Mouse (Mus musculus) CH12.LX (cell line): ENCODE data around the gene Pkn1. TPM values are rescaled to one million over a fixed set of nuclear protein-coding genes. Genes with fewer than 3 reads are reported as not detected.

Experiments used
- DNase-seq: peaks from one replicate; pipeline ENCODE4 v3.0.0-alpha.2; 2013; ENCODE audit errors: extremely low read depth
- H3K27ac ChIP-seq: 2 replicates; pipeline ENCODE4 v1.5.1; 2012; ENCODE audit warnings: low read depth, mild to moderate bottlenecking, control low read depth, moderate library complexity; ENCODE audit not compliant: insufficient read depth
- H3K27me3 ChIP-seq: replicated peaks from 2 replicates; pipeline ENCODE3; 2012; ENCODE audit warnings: inconsistent platforms
- H3K36me3 ChIP-seq, 2 experiments: replicated peaks in 1 of 2; 2 replicates each; pipeline versions ENCODE3 to v1.6.1; 2012; ENCODE audit warnings: inconsistent platforms in 1 of 2, low read length in 1 of 2, mild to moderate bottlenecking in 1 of 2, mixed read lengths in 1 of 2, moderate library complexity in 1 of 2; ENCODE audit not compliant: control insufficient read depth in 1 of 2, insufficient read depth in 1 of 2
- H3K4me1 ChIP-seq, 2 experiments: 2 replicates each; pipeline ENCODE4 v1.6.1; 2012; ENCODE audit warnings: inconsistent platforms in 1 of 2, moderate library complexity in 1 of 2; ENCODE audit not compliant: insufficient read depth in 2 of 2, control insufficient read depth in 1 of 2
- H3K4me2 ChIP-seq: 2 replicates; pipeline ENCODE4 v1.6.1; 2012; ENCODE audit warnings: low read depth, mild to moderate bottlenecking, control low read depth; ENCODE audit not compliant: poor library complexity, insufficient read depth, severe bottlenecking
- H3K4me3 ChIP-seq, 3 experiments: fragments of 150-350 bp in 1 of 3; sonication (generic) in 1 of 3; replicated peaks in 1 of 3; 2 replicates each; pipeline versions ENCODE3 to v1.5.1; 2011 to 2012; ENCODE audit warnings: low read depth in 2 of 3, low read length in 2 of 3, mild to moderate bottlenecking in 2 of 3, moderate library complexity in 2 of 3, control low read depth in 1 of 3, improper control_type of control experiment in 1 of 3, inconsistent platforms in 1 of 3, mixed read lengths in 1 of 3; ENCODE audit not compliant: poor library complexity in 1 of 3
- H3K79me2 ChIP-seq: replicated peaks from 2 replicates; pipeline ENCODE4 v1.6.1; 2012; ENCODE audit warnings: mild to moderate bottlenecking, moderate library complexity; ENCODE audit not compliant: control insufficient read depth, poor library complexity, insufficient read depth, severe bottlenecking; ENCODE audit errors: extremely low read depth
- H3K9ac ChIP-seq: 2 replicates; pipeline ENCODE4 v1.6.1; 2012; ENCODE audit warnings: low read depth, mild to moderate bottlenecking, control low read depth, moderate library complexity; ENCODE audit not compliant: insufficient read depth
- H3K9me3 ChIP-seq: replicated peaks from 2 replicates; pipeline ENCODE3; 2012; ENCODE audit warnings: low read length, inconsistent platforms, mixed read lengths
- CTCF ChIP-seq, 2 experiments: IDR thresholded peaks in 1 of 2; conservative IDR thresholded peaks in 1 of 2; 2 replicates each; pipeline ENCODE4 v1.5.1; 2011 to 2012; ENCODE audit warnings: low read depth in 2 of 2, low read length in 2 of 2, improper control_type of control experiment in 1 of 2, inconsistent platforms in 1 of 2, mild to moderate bottlenecking in 1 of 2, moderate library complexity in 1 of 2
- EP300 ChIP-seq: IDR thresholded peaks from 2 replicates; pipeline ENCODE4 v1.6.1; 2011; ENCODE audit warnings: low read length, improper control_type of control experiment
- ETS1 ChIP-seq: conservative IDR thresholded peaks from 2 replicates; pipeline ENCODE4 v1.6.1; 2012; ENCODE audit warnings: low read depth, mild to moderate bottlenecking, inconsistent platforms, low read length, improper control_type of control experiment, moderate library complexity
- GABPA ChIP-seq: IDR thresholded peaks from 2 replicates; pipeline ENCODE4 v1.6.1; 2012; ENCODE audit warnings: low read depth, low read length, improper control_type of control experiment, inconsistent platforms; ENCODE audit not compliant: insufficient replicate concordance
- IRF4 ChIP-seq: IDR thresholded peaks from 2 replicates; pipeline ENCODE4 v1.6.1; 2014; ENCODE audit warnings: low read depth, mild to moderate bottlenecking, inconsistent platforms, low read length, improper control_type of control experiment
- JUN ChIP-seq: IDR thresholded peaks from 2 replicates; pipeline ENCODE4 v1.6.1; 2011; ENCODE audit warnings: low read depth, mild to moderate bottlenecking, low read length, improper control_type of control experiment, moderate library complexity; ENCODE audit not compliant: insufficient read depth
- JUND ChIP-seq: conservative IDR thresholded peaks from 2 replicates; pipeline ENCODE4 v1.6.1; 2011; ENCODE audit warnings: low read depth, low read length, improper control_type of control experiment
- MAFK ChIP-seq: IDR thresholded peaks from 2 replicates; pipeline ENCODE4 v1.6.1; 2011; ENCODE audit warnings: low read length, improper control_type of control experiment; ENCODE audit not compliant: insufficient replicate concordance
- MAX ChIP-seq: IDR thresholded peaks from 2 replicates; pipeline ENCODE4 v1.6.1; 2011; ENCODE audit warnings: low read length, improper control_type of control experiment
- MAZ ChIP-seq: IDR thresholded peaks from 2 replicates; pipeline ENCODE4 v1.6.1; 2012; ENCODE audit warnings: low read depth, mild to moderate bottlenecking, inconsistent platforms, low read length, improper control_type of control experiment, moderate library complexity
- MEF2A ChIP-seq: IDR thresholded peaks from 2 replicates; pipeline ENCODE4 v1.6.1; 2014; ENCODE audit warnings: low read depth, mild to moderate bottlenecking, inconsistent platforms, low read length, improper control_type of control experiment, borderline replicate concordance
- MXI1 ChIP-seq: IDR thresholded peaks from 2 replicates; pipeline ENCODE4 v1.6.1; 2011; ENCODE audit warnings: mild to moderate bottlenecking, low read depth, low read length, improper control_type of control experiment
- MYC ChIP-seq: IDR thresholded peaks from 2 replicates; pipeline ENCODE4 v1.6.1; 2011; ENCODE audit warnings: low read depth, mild to moderate bottlenecking, improper control_type of control experiment, low read length
- POLR2A ChIP-seq: IDR thresholded peaks from 2 replicates; pipeline ENCODE4 v1.6.1; 2011; ENCODE audit warnings: low read depth, mild to moderate bottlenecking, improper control_type of control experiment, low read length
- POLR2AphosphoS2 ChIP-seq: IDR thresholded peaks from 2 replicates; pipeline ENCODE4 v1.6.1; 2011; ENCODE audit warnings: low read depth, low read length, improper control_type of control experiment
- RAD21 ChIP-seq: IDR thresholded peaks from 2 replicates; pipeline ENCODE4 v1.6.1; 2011; ENCODE audit warnings: low read depth, mild to moderate bottlenecking, low read length, improper control_type of control experiment, moderate library complexity
- SMC3 ChIP-seq: IDR thresholded peaks from 2 replicates; pipeline ENCODE4 v1.6.1; 2011; ENCODE audit warnings: low read depth, low read length, improper control_type of control experiment
- UBTF ChIP-seq: IDR thresholded peaks from 2 replicates; pipeline ENCODE4 v1.6.1; 2012; ENCODE audit warnings: low read depth, mild to moderate bottlenecking, inconsistent platforms, low read length, improper control_type of control experiment, moderate library complexity
- USF1 ChIP-seq: IDR thresholded peaks from 2 replicates; pipeline ENCODE4 v1.6.1; 2014; ENCODE audit warnings: low read depth, mild to moderate bottlenecking, inconsistent platforms, low read length, improper control_type of control experiment
- ZKSCAN1 ChIP-seq: IDR thresholded peaks from 2 replicates; pipeline ENCODE4 v1.6.1; 2012; ENCODE audit warnings: low read depth, inconsistent platforms, low read length, improper control_type of control experiment, borderline replicate concordance
- ZMIZ1 ChIP-seq: IDR thresholded peaks from 2 replicates; pipeline ENCODE4 v1.6.1; 2012; ENCODE audit warnings: low read depth, mild to moderate bottlenecking, inconsistent platforms, low read length, improper control_type of control experiment
- ZNF384 ChIP-seq: IDR thresholded peaks from 2 replicates; pipeline ENCODE4 v1.6.1; 2012; ENCODE audit warnings: low read depth, low read length, improper control_type of control experiment, inconsistent platforms
- dilution Hi-C: fragments of 300-500 bp; cut with MboI; formaldehyde crosslinking; loops from 2 replicates; pipeline ENCODE4 v1.14.3; 2020; ENCODE audit warnings: low sequenced_read_pairs; ENCODE audit not compliant: extremely low pct_unique_long_range_greater_than_20kb, extremely low pct_ligation_motif_present
- in situ Hi-C: fragments of 300-500 bp; cut with MboI; formaldehyde crosslinking; loops from 3 replicates; pipeline ENCODE4 v1.14.3; 2019; ENCODE audit warnings: low sequenced_read_pairs, low pct_ligation_motif_present, low pct_unique_long_range_greater_than_20kb, mixed read lengths
- polyA plus RNA-seq: library from polyadenylated mRNA; unstranded; fragments of >175 nt; gene quantifications from 2 replicates; pipeline ENCODE4 v1.2.1, GENCODE M21; 2012; ENCODE audit warnings: low read depth; ENCODE audit not compliant: insufficient read length
- total RNA-seq, 2 experiments: library from RNA; depleted of rRNA; stranded (reverse); fragments of 300-350 nt in 1 of 2; fragments of >200 nt in 1 of 2; gene quantifications; 2 replicates each; pipeline ENCODE4 v1.2.3; 2012 to 2014

The Pkn1 gene
- total and polyA plus RNA-seq, 3 experiments = 33.5 to 58.8 (median 47.8) TPM

- Histone ChIP-seq H3K4me3 (no peak overlapping the region), H3K4me2 (peak overlapping the region; percentile 71), H3K4me1 (peaks cover 11 to 50% of the 10 kb centered on the region in 2 experiments), H3K9ac (no peak overlapping the region; the same call in 1 of the 2 replicates), H3K9me3 (peaks cover 19% of the 10 kb centered on the region), H3K27ac (peak overlapping the region; percentile 33), H3K36me3 (peaks cover 2 to 5% of the 10 kb centered on the region in 2 experiments), H3K27me3 (no peaks in the 10 kb centered on the region), H3K79me2 (peaks cover 13% of the 10 kb centered on the region)
- DNase-seq = peak; percentile 68
- in situ Hi-C loops = loop anchor here (5.0 kb wide), 1 partner anchor 159 kb away; no protein-coding TSS in a partner anchor
- dilution Hi-C loops = no loop called here
- TF ChIP-seq MXI1 = no peak
- no peak for TF ChIP-seq SMC3
- no peak for TF ChIP-seq POLR2AphosphoS2
- peak; percentile 41; the same call in 1 of the 2 replicates for TF ChIP-seq IRF4
- peak; percentile 59; the same call in 1 of the 2 replicates for TF ChIP-seq EP300
- no peak for TF ChIP-seq MEF2A
- TF ChIP-seq GABPA = no peak
- TF ChIP-seq ETS1 = peak; percentile 2
- 0 out of 2 replicates have a peak, but pooled peaks have one; percentile 27 for TF ChIP-seq POLR2A
- TF ChIP-seq ZMIZ1 = no peak
Measured at GRCm38 (mm10) chr8:83737852-83738562, 39.0 kb upstream of the Pkn1 start.

GRCm38 (mm10) chr8:83737346-83737745, 38.4 kb upstream of the Pkn1 start:
- Histone ChIP-seq H3K9me3 (peaks cover 20% of the 10 kb centered on the region), H3K9ac (no peak overlapping the region), H3K79me2 (peaks cover 13% of the 10 kb centered on the region), H3K27me3 (no peaks in the 10 kb centered on the region), H3K4me1 (peaks cover 11 to 46% of the 10 kb centered on the region in 2 experiments)
- in situ Hi-C loops = loop anchor here (5.0 kb wide), 1 partner anchor 160 kb away; no protein-coding TSS in a partner anchor
- TF ChIP-seq CTCF (conservative IDR thresholded peaks at IDR 0.05 in 1 of 2, IDR thresholded peaks at IDR 0.05 in 1 of 2; ENCODE audit: low read depth in 2 of 2, low read length in 2 of 2) (peak; percentile 28 to 35), EP300 (no peak)
- TF ChIP-seq, all 38 proteins: peak for 1
- H3K36me3 ChIP-seq = peaks cover 2 to 8% of the 10 kb centered on the region in 2 experiments
- DNase-seq = no peak
- no peak overlapping the region for H3K27ac ChIP-seq
- no peak overlapping the region for H3K4me2 ChIP-seq
- dilution Hi-C loops = no loop called here
- no peak overlapping the region for H3K4me3 ChIP-seq

GRCm38 (mm10) chr8:83736681-83737080, 37.7 kb upstream of the Pkn1 start:
- H3K4me2 ChIP-seq = no peak overlapping the region
- no peak overlapping the region for H3K27ac ChIP-seq
- H3K79me2 ChIP-seq = peaks cover 13% of the 10 kb centered on the region
- in situ Hi-C loops (loop anchor here (5.0 kb wide), 1 partner anchor 161 kb away; no protein-coding TSS in a partner anchor), dilution Hi-C loops (no loop called here)
- peaks cover 5 to 15% of the 10 kb centered on the region in 2 experiments for H3K36me3 ChIP-seq
- peaks cover 26% of the 10 kb centered on the region for H3K9me3 ChIP-seq
- H3K4me3 ChIP-seq = no peak overlapping the region
- peaks cover 11 to 46% of the 10 kb centered on the region in 2 experiments for H3K4me1 ChIP-seq
- no peak overlapping the region for H3K9ac ChIP-seq
- H3K27me3 ChIP-seq = no peaks in the 10 kb centered on the region
- TF ChIP-seq JUN (no peak), MAZ (no peak), USF1 (no peak), MEF2A (no peak), UBTF (no peak), CTCF (conservative IDR thresholded peaks at IDR 0.05 in 1 of 2, IDR thresholded peaks at IDR 0.05 in 1 of 2; ENCODE audit: low read depth in 2 of 2, low read length in 2 of 2) (no peak), POLR2AphosphoS2 (no peak), MXI1 (no peak), JUND (no peak), MAFK (no peak), ZKSCAN1 (no peak), MAX (no peak), POLR2A (no peak), RAD21 (no peak), SMC3 (no peak), MYC (no peak), ZNF384 (no peak)
- DNase-seq = no peak
